Mouse (Mus musculus): ENCODE measurements around the gene Stard13.

GRCm38 (mm10) chr5:151061942-151062341 lies 171.7 kb downstream of the Stard13 start:
- TF ChIP-seq EP300 (IDR thresholded peaks at IDR 0.05) (no peak), CTCF (IDR thresholded peaks at IDR 0.05) (peak; percentile 43)
